Mouse (Mus musculus) liver, postnatal 0 days (tissue): Measurements from ENCODE around the gene Chat. TPM values are rescaled to one million over a fixed set of nuclear protein-coding genes. Genes with fewer than 3 reads are reported as not detected.

Experiments
- ATAC-seq: fragments of 200-750 bp; cut with Nextera tagmentation; 2 replicates; pipeline ENCODE4 v1.8.0; 2017; ENCODE audit warnings: mild to moderate bottlenecking, moderate library complexity
- DNase-seq: peaks from one replicate; pipeline ENCODE4 v3.0.0-alpha.2; 2016
- H3K27ac ChIP-seq: fragments of 300-500 bp; sonication (generic); 2 replicates; pipeline ENCODE4 v1.5.1; 2014; ENCODE audit warnings: antibody characterized with exemption, moderate library complexity, mild to moderate bottlenecking, low read depth
- H3K27me3 ChIP-seq: fragments of 300-500 bp; sonication (generic); 2 replicates; pipeline ENCODE4 v1.6.1; 2014; ENCODE audit warnings: low read length, control low read depth, mixed read lengths; ENCODE audit not compliant: insufficient read depth
- H3K36me3 ChIP-seq: fragments of 300-500 bp; sonication (generic); replicated peaks from 2 replicates; pipeline ENCODE4 v1.6.1; 2014; ENCODE audit warnings: mild to moderate bottlenecking, control low read depth, low read length, moderate library complexity, mixed read lengths; ENCODE audit not compliant: insufficient read depth
- H3K4me1 ChIP-seq: fragments of 300-500 bp; sonication (generic); 2 replicates; pipeline ENCODE4 v1.6.1; 2014; ENCODE audit warnings: antibody characterized with exemption, mild to moderate bottlenecking, control low read depth; ENCODE audit not compliant: insufficient read depth
- H3K4me2 ChIP-seq: fragments of 300-500 bp; sonication (generic); 2 replicates; pipeline ENCODE4 v1.6.1; 2014; ENCODE audit warnings: low read depth, mild to moderate bottlenecking, low read length, moderate library complexity, mixed read lengths
- H3K4me3 ChIP-seq: fragments of 300-500 bp; sonication (generic); 2 replicates; pipeline ENCODE4 v1.5.1; 2014; ENCODE audit warnings: low read depth, low read length
- H3K9ac ChIP-seq: fragments of 300-500 bp; sonication (generic); replicated peaks from 2 replicates; pipeline ENCODE4 v1.6.1; 2014; ENCODE audit warnings: mild to moderate bottlenecking, moderate library complexity
- H3K9me3 ChIP-seq: fragments of 300-500 bp; sonication (generic); 2 replicates; pipeline ENCODE4 v1.6.1; 2016; ENCODE audit warnings: mild to moderate bottlenecking, control low read depth, low read length, mixed read lengths
- CTCF ChIP-seq: sonication (generic); IDR thresholded peaks from 2 replicates; pipeline ENCODE4 v1.5.1; 2016; ENCODE audit warnings: antibody characterized with exemption, low read depth
- EP300 ChIP-seq: IDR thresholded peaks from 2 replicates; pipeline ENCODE4 v1.6.1; 2016; ENCODE audit warnings: antibody characterized with exemption, low read depth, mild to moderate bottlenecking
- WGBS: fragments of 180-500 bp; shearing (Covaris S2); extraction: QIAGEN DNeasy Blood & Tissue Kit; methylation state at CpG from one replicate; pipeline ENCODE4 v1.1.7; 2014; ENCODE audit not compliant: insufficient replicate concordance; 5-methylcytosine and 5-hydroxymethylcytosine counted together
- polyA plus RNA-seq: library from polyadenylated mRNA; unstranded; fragments of >200 nt; fragmentation: Nextera tagmentation; extraction: Ambion mirVana; gene quantifications from 2 replicates; pipeline ENCODE4 v1.2.1, GENCODE M21; 2015

The Chat gene
- polyA plus RNA-seq: not detected in 2 replicates

- Histone ChIP-seq H3K4me2 (no peak within 1 kb of the TSS), H3K27me3 (peaks cover 65% of the 10 kb centered on the region), H3K9ac (no peak within 1 kb of the TSS), H3K36me3 (no peaks in the 10 kb centered on the region), H3K9me3 (no peaks in the 10 kb centered on the region), H3K4me3 (no peak within 1 kb of the TSS), H3K4me1 (no peaks in the 10 kb centered on the region), H3K27ac (no peak within 1 kb of the TSS)
- WGBS: 15% methylated on average over 13 of the region's 13 CpGs
- TF ChIP-seq EP300: no peak
- TF ChIP-seq CTCF: no peak
- ATAC-seq (no peak), DNase-seq (no peak)
Measured at GRCm38 (mm10) chr14:32465889-32466288, at the start of gene Chat. Gene Chat, minus strand, starts transcription at chr14:32465989.

GRCm38 (mm10) chr14:32513336-32514032 lies 47.7 kb upstream of the Chat start, which contains the start of gene Ercc6:
Gene Ercc6, plus strand, starts transcription at chr14:32513521.
- no peaks in the 10 kb centered on the region for H3K9me3 ChIP-seq
- under 1% methylated on average over 62 of the region's 62 CpGs for WGBS
- peak within 1 kb of the TSS; percentile 65 for H3K9ac ChIP-seq
- ATAC-seq (peak; percentile 98), DNase-seq (peak; percentile 95)
- H3K27ac ChIP-seq: peak within 1 kb of the TSS; percentile 49
- peak within 1 kb of the TSS; percentile 89 for H3K4me2 ChIP-seq
- TF ChIP-seq EP300 (no peak), CTCF (peak; percentile 30; the same call in 1 of the 2 replicates)
- peak within 1 kb of the TSS; percentile 76 for H3K4me3 ChIP-seq
- no peaks in the 10 kb centered on the region for H3K27me3 ChIP-seq
- peaks cover 18% of the 10 kb centered on the region for H3K4me1 ChIP-seq
- H3K36me3 ChIP-seq: peaks cover 15% of the 10 kb centered on the region

DNA sequence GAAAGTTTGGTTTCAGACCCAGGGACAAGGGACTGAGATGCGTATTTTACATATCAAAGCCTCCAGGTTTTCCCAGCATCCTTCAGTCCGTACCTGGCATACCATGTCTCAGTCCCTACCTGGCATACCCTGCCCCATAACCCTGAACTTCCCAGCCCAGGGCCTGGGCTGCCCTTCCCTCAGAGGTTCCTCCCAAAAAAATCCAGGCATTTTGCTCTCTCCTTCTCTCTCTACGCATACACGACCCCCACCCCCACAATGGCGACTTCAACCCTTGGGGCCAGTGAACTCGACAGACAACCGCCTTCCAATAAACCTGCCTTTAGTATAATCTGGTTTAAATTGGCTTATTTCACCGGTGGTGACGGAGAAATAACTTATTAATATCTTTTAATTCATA lies 47.1 kb upstream of the Chat start:
- H3K4me3 ChIP-seq: peak overlapping the region; percentile 76; the same call in 1 of the 2 replicates
- ATAC-seq: 0 out of 2 replicates have a peak, but pooled peaks have one; percentile 3
- H3K27me3 ChIP-seq: no peaks in the 10 kb centered on the region
- DNase-seq: no peak
- H3K9ac ChIP-seq: no peak overlapping the region
- H3K36me3 ChIP-seq: peaks cover 12% of the 10 kb centered on the region
- no peaks in the 10 kb centered on the region for H3K9me3 ChIP-seq
- peak overlapping the region; percentile 49; the same call in 1 of the 2 replicates for H3K27ac ChIP-seq
- peaks cover 24% of the 10 kb centered on the region for H3K4me1 ChIP-seq
- whole genome bisulfite sequencing: 41% methylated on average over 9 of the region's 9 CpGs
- TF ChIP-seq EP300 (no peak), CTCF (no peak)
- H3K4me2 ChIP-seq: peak overlapping the region; percentile 89

DNA sequence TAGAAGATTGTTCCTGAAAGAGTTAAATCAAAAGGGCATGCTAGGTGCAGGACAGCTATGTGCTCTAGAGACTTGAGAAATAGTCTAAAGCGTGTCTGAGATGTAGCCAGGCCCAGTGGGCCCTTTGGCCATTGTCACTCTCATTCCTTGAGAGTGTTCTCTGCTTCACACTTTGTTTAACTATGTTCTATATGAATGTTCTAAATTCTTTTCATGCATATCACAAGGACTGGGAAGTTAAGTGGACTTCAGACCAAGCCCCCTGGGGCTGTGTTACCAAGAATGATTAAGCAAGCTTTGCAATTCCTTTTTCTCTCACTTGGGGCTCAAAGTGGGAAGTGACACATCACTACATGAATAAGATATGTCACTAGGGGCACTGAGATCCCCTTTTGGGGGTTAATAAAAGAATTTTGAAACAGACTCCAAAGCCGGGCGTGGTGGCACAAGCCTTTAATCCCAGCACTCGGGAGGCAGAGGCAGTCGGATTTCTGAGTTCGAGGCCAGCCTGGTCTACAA lies 43.7 kb upstream of the Chat start:
- Histone ChIP-seq H3K9ac (no peak overlapping the region), H3K4me1 (peaks cover 23% of the 10 kb centered on the region), H3K4me3 (no peak overlapping the region), H3K27me3 (no peaks in the 10 kb centered on the region), H3K27ac (no peak overlapping the region), H3K4me2 (no peak overlapping the region), H3K36me3 (no peaks in the 10 kb centered on the region), H3K9me3 (no peaks in the 10 kb centered on the region)
- no peak for DNase-seq
- 64% methylated on average over 6 of the region's 6 CpGs for WGBS
- no peak for ATAC-seq
- TF ChIP-seq CTCF (no peak), EP300 (no peak)

GRCm38 (mm10) chr14:32508105-32508835 lies 42.5 kb upstream of the Chat start:
- no peak for ATAC-seq
- TF ChIP-seq EP300 (no peak), CTCF (no peak)
- no peaks in the 10 kb centered on the region for H3K9me3 ChIP-seq

GRCm38 (mm10) chr14:32507216-32507615 lies 41.4 kb upstream of the Chat start:
- H3K4me2 ChIP-seq: no peak overlapping the region
- DNase-seq (no peak), ATAC-seq (no peak)
- no peaks in the 10 kb centered on the region for H3K27me3 ChIP-seq
- no peak for TF ChIP-seq EP300
- TF ChIP-seq CTCF: no peak
- no peaks in the 10 kb centered on the region for H3K36me3 ChIP-seq
- H3K9ac ChIP-seq: no peak overlapping the region
- 78% methylated on average over 4 of the region's 4 CpGs for WGBS
- peaks cover 9% of the 10 kb centered on the region for H3K4me1 ChIP-seq
- H3K9me3 ChIP-seq: no peaks in the 10 kb centered on the region
- H3K4me3 ChIP-seq: no peak overlapping the region
- no peak overlapping the region for H3K27ac ChIP-seq

More at GRCm38 (mm10) chr14:32508105-32508835, 42.5 kb upstream of the Chat start:
- Histone ChIP-seq H3K4me1 (peaks cover 14% of the 10 kb centered on the region), H3K9ac (no peak overlapping the region), H3K36me3 (no peaks in the 10 kb centered on the region), H3K27me3 (no peaks in the 10 kb centered on the region), H3K4me2 (0 out of 2 replicates have a peak overlapping the region, but pooled peaks have one; percentile 7), H3K27ac (no peak overlapping the region), H3K4me3 (no peak overlapping the region)
- no peak for DNase-seq
- 31% methylated on average over 10 of the region's 10 CpGs for WGBS
